Comparison of ENCODE assay signal across 8 mouse cellular contexts in genomic region chr11:121956367-121957235, GRCm38 (mm10).
DNase-seq lines count a peak whose midpoint lies in the region; ATAC-seq and TF ChIP-seq lines count a peak whose summit lies in the region.
"Not testable (repeated sequence)": the region's sequence is repeated elsewhere in the genome, so short reads cannot be mapped to it uniquely, and the experiment has no call there.

No protein-coding gene starts in this region.

- peak overlapping the region; percentile 30 to 44; a peak in 3 of 4 replicates for H3K4me3 ChIP-seq in ES-E14 (ENCODE audit: insufficient read depth in 1 of 2, low read depth in 1 of 2, low read length in 2 of 2, poor library complexity in 1 of 2, severe bottlenecking in 1 of 2)
- H3K4me3 ChIP-seq in embryonic facial prominence, embryonic 10.5 days, result peak overlapping the region; percentile 56
- H3K4me3 ChIP-seq in forebrain, postnatal 0 days (ENCODE audit: low read depth, low read length), result not testable (repeated sequence)
- peak overlapping the region; percentile 12; the same call in 1 of the 2 replicates for H3K4me3 ChIP-seq in hindbrain, embryonic 11.5 days (ENCODE audit: low read depth, low read length)
- H3K4me3 ChIP-seq in liver, embryonic 16.5 days (ENCODE audit: low read depth, low read length), result peak overlapping the region; percentile 58
- peak overlapping the region; percentile 22; the same call in 1 of the 2 replicates for H3K4me3 ChIP-seq in stomach, embryonic 15.5 days (replicated peaks)

- H3K9me3 ChIP-seq in ES-E14 (ENCODE audit: control insufficient read depth, insufficient read depth, low read depth, low read length); embryonic facial prominence, embryonic 10.5 days; forebrain, postnatal 0 days (ENCODE audit: low read length); hindbrain, embryonic 11.5 days (ENCODE audit: control insufficient read depth, low read length); liver, embryonic 16.5 days (replicated peaks; ENCODE audit: control insufficient read depth, low read length); stomach, embryonic 15.5 days: not testable (repeated sequence)

- ATAC-seq in forebrain, postnatal 0 days; hindbrain, embryonic 11.5 days (ENCODE audit: low FRiP score); stomach, embryonic 15.5 days (ENCODE audit: insufficient read depth, low FRiP score, low read depth): not testable (repeated sequence)
- ATAC-seq in liver, embryonic 16.5 days (ENCODE audit: low read depth), result peak; percentile 47

- not testable (repeated sequence) for H3K9ac ChIP-seq in ES-E14 (ENCODE audit: insufficient read depth, low read depth, low read length, poor library complexity, severe bottlenecking); forebrain, postnatal 0 days; hindbrain, embryonic 11.5 days (ENCODE audit: low read depth, low read length); stomach, embryonic 15.5 days
- H3K9ac ChIP-seq in liver, embryonic 16.5 days (ENCODE audit: low read depth, low read length), result peak overlapping the region; percentile 62

- peak overlapping the region; percentile 13; the same call in 1 of the 2 replicates for H3K4me2 ChIP-seq in forebrain, postnatal 0 days (ENCODE audit: low read depth)
- H3K4me2 ChIP-seq in hindbrain, embryonic 11.5 days (replicated peaks; ENCODE audit: low read depth, low read length), result peak overlapping the region; percentile 34
- H3K4me2 ChIP-seq in liver, embryonic 16.5 days (ENCODE audit: low read depth, low read length), result peak overlapping the region; percentile 65
- H3K4me2 ChIP-seq in stomach, embryonic 15.5 days, result peak overlapping the region; percentile 39

- not testable (repeated sequence) for DNase-seq in ES-E14 (ENCODE audit: low read depth, low spot score); forebrain, postnatal 0 days
- peak; percentile 28 for DNase-seq in embryonic facial prominence, embryonic 10.5 days (ENCODE audit: low spot score)
- peak; percentile 23 for DNase-seq in hindbrain, embryonic 11.5 days (ENCODE audit: low spot score)
- DNase-seq in kidney, postnatal 4 days, result peak; percentile 30 to 45
- peak; percentile 40 for DNase-seq in neural tube, embryonic 10.5 days (ENCODE audit: extremely low spot score, low spot score)

- WGBS in embryonic facial prominence, embryonic 10.5 days, result 15% methylated on average over 20 of the region's 20 CpGs
- WGBS in forebrain, postnatal 0 days, result 15% methylated on average over 20 of the region's 20 CpGs
- WGBS in hindbrain, embryonic 11.5 days, result 14% methylated on average over 20 of the region's 20 CpGs
- 18% methylated on average over 19 of the region's 20 CpGs for WGBS in liver, embryonic 16.5 days (ENCODE audit: insufficient replicate concordance)
- WGBS in stomach, embryonic 15.5 days, result 25% methylated on average over 20 of the region's 20 CpGs

- not testable (repeated sequence) for H3K27me3 ChIP-seq in embryonic facial prominence, embryonic 10.5 days (replicated peaks; ENCODE audit: low read depth, poor library complexity, severe bottlenecking); forebrain, postnatal 0 days (ENCODE audit: insufficient read depth, low read length); hindbrain, embryonic 11.5 days (ENCODE audit: control insufficient read depth, insufficient read depth, low read length); liver, embryonic 16.5 days (ENCODE audit: control insufficient read depth, insufficient read depth, low read depth, low read length); stomach, embryonic 15.5 days (replicated peaks)

- not testable (repeated sequence) for H3K4me1 ChIP-seq in ES-E14 (ENCODE audit: control insufficient read depth in 2 of 2, insufficient read depth in 2 of 2, low read length in 2 of 2, poor library complexity in 1 of 2); embryonic facial prominence, embryonic 10.5 days; forebrain, postnatal 0 days (ENCODE audit: insufficient read depth); hindbrain, embryonic 11.5 days (replicated peaks; ENCODE audit: control insufficient read depth, insufficient read depth, low read length); liver, embryonic 16.5 days (ENCODE audit: control insufficient read depth, low read depth, low read length); stomach, embryonic 15.5 days

- not testable (repeated sequence) for H3K36me3 ChIP-seq in ES-E14 (ENCODE audit: control insufficient read depth, insufficient read depth, low read length, poor library complexity, severe bottlenecking); embryonic facial prominence, embryonic 10.5 days (replicated peaks); forebrain, postnatal 0 days (ENCODE audit: insufficient read depth); hindbrain, embryonic 11.5 days (ENCODE audit: control insufficient read depth, insufficient read depth, low read length); liver, embryonic 16.5 days (ENCODE audit: control insufficient read depth, insufficient read depth); stomach, embryonic 15.5 days

- not testable (repeated sequence) for TF ChIP-seq CTCF in forebrain, postnatal 0 days (IDR thresholded peaks at IDR 0.05; ENCODE audit: low read depth)

- H3K27ac ChIP-seq in ES-E14 (ENCODE audit: insufficient read depth, low read depth, low read length, poor library complexity, severe bottlenecking); forebrain, postnatal 0 days (ENCODE audit: low read depth, low read length); hindbrain, embryonic 11.5 days (ENCODE audit: low read depth, low read length); liver, embryonic 16.5 days (ENCODE audit: low read length); stomach, embryonic 15.5 days: not testable (repeated sequence)
- peak overlapping the region; percentile 71; the same call in 1 of the 2 replicates for H3K27ac ChIP-seq in embryonic facial prominence, embryonic 10.5 days (replicated peaks)

- in situ Hi-C loops in ES-E14 (cut with MboI; ENCODE audit: low sequenced_read_pairs in 2 of 2, unreplicated experiment in 2 of 2), result not testable (repeated sequence)

Comparison
In these comparisons a context has a peak if more than half of its experiments do, and no peak if none do; other contexts are left out.
1. H3K4me2 ChIP-seq: peak in every context shown above with its lines; median percentile 65 in liver, embryonic 16.5 days; 39 in stomach, embryonic 15.5 days; 34 in hindbrain, embryonic 11.5 days; 13 in forebrain, postnatal 0 days.